Mouse (Mus musculus): Measurements from ENCODE around the gene Gpr107.

- TF ChIP-seq CTCF (IDR thresholded peaks at IDR 0.05; ENCODE audit: low read depth, low read length) (no peak), POLR2A (IDR thresholded peaks at IDR 0.05; ENCODE audit: extremely low read depth, insufficient read depth, low read length) (no peak)
Observed at GRCm38 (mm10) chr2:31119795-31120194, 32.3 kb upstream of the Gpr107 start.

All from liver, adult 2 months (tissue).